Mouse (Mus musculus) urinary bladder, adult 2 months (tissue): Measurements from ENCODE around the gene Slc27a2. TPM values are rescaled to one million over a fixed set of nuclear protein-coding genes. Genes with fewer than 3 reads are reported as not detected.
"Not testable (repeated sequence)": the region's sequence is repeated elsewhere in the genome, so short reads cannot be mapped to it uniquely, and the experiment has no call there.

ENCODE experiments used
- DNase-seq: peaks from one replicate; pipeline ENCODE4 v3.0.0; 2022; ENCODE audit warnings: low spot score
- polyA plus RNA-seq: library from polyadenylated mRNA; depleted of rRNA; stranded (reverse); fragments of >200 nt; gene quantifications from 2 replicates; pipeline ENCODE4 v1.2.3, GENCODE M21; 2012; rRNA removed

Gene Slc27a2
- polyA plus RNA-seq: 0.04 and 0.06 TPM in 2 replicates

DNA sequence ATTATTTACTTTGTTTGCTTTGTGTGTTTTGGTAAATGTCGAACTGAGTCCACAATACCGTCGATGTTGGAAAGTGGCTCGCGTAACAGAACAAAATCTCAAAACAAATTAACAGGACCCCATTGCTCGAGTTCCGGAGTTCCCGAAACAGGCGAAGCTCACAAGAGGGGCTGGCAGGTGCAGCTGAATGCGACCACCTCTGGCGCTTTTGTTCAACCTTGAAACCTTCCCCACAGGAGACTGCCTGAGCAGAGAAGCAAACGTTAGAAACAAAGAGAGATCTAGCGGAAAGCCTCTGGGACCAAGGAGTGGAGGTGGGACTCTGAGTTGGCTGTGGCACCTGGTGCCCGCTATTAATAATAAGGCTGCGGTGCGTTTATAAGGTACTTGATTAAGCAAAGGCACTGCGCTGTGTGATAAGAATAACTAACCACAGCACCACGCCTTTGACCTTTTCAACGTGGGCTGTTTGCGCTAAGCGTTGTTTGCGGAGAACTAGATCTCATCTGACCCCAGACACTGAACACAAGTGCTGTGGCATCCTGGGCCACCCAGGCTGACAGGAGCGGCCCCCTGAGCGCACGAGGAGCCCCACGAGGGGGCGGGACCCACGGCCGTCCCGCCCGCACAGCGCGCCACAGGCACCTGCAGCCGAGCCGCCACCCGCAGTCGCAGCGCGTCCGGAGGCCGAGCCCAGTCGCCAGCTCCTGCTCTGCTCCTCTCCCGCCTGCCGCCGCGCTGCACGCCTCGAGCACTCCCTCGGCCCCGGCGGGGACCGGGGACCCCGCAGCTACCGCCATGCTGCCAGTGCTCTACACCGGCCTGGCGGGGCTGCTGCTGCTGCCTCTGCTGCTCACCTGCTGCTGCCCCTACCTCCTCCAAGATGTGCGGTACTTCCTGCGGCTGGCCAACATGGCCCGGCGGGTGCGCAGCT lies at the start of gene Slc27a2:
Gene Slc27a2 (plus strand): TSS at position 51 of the 934 bp plus-strand sequence.
- peak; percentile 29 for DNase-seq

DNA sequence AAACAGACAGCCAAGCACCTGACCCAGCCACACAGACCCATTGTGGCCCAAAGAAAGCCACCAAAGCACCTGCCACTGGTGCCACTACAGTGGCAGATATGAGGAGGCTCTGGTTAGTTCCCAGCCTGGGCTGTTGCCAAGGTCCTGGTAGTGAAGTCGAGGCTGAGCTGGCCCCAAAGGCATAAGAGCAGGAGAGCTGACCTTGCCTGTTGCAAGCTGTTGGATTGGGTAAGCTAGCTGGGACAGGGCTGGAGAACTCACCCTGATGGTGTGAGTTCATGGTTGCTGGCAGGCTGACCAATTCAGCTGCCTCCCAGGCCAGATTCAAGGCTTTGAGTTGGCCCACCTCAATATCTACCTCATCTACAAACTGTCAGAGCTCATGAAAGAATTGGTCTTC lies 47.1 kb upstream of the Slc27a2 start:
- DNase-seq: no peak

DNA sequence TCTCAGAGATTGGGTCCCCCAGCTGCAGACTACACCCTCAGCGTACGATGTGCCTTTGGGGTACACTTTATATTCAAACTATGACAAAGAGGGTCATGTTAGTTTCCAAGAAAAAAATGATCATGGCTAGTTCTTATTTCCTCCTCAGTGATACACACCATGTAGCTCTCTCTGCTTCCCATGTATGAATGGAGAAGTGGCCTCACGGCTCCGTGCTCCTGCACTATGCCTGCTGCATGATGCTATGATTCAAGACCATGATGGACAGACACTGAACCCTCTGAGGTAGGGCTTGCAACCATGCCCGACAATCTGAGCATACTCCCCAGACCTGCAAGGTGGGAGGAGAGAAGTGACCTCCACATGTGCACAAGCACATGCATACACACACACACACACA lies 44.7 kb upstream of the Slc27a2 start:
- no peak for DNase-seq

DNA sequence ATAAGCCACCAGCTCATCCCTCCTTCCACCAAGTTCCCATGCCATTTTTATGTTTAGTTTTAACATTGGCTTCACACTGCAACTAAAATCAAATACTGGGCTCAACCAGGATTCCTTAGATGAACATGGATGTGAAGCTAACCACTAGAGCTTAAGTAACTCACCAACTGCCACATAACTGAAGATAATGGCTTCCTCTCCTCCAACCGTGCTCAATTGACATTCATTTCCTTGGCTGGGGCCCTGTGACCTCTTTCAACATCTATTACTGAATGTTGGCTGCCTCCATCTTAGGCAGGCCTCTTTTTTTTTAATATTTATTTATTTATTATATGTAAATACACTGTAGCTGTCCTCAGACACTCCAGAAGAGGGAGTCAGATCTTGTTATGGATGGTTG lies 44.0 kb upstream of the Slc27a2 start:
- DNase-seq: no peak

DNA sequence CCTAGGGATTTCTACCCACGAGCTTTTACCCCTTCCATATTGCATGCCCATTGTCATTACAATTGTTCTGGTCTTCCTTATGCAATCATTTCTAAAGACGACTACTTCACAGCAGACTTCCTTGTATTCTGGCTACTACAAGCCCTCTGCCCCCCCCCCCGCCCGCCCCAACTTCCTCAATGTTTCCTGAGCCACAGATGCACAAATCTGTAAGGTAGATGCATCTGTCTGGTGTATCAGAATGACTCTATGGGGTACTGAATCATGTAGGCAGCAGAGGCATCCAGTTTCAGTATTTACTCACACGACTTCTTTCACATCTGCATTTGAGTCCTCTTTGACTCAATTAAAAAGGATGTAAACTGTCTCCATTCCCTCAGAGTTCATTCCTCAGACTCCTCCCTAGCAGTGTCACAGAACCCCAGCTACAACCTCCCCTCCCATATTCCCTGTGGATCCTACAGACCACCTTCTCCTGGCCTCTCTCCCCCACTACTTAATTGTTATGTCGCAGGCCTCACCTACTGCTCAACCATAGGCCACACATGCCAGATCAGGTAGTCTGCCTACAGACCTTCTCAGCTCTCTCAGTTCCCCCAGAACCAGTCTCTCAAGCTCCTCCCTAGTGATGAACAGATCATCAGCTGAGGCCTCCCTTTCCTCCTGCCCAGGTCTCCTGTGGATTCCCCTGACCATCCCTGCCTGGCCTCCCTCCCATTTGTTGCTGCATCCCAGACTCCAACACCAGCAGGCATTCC lies 37.0 kb upstream of the Slc27a2 start:
- no peak for DNase-seq

DNA sequence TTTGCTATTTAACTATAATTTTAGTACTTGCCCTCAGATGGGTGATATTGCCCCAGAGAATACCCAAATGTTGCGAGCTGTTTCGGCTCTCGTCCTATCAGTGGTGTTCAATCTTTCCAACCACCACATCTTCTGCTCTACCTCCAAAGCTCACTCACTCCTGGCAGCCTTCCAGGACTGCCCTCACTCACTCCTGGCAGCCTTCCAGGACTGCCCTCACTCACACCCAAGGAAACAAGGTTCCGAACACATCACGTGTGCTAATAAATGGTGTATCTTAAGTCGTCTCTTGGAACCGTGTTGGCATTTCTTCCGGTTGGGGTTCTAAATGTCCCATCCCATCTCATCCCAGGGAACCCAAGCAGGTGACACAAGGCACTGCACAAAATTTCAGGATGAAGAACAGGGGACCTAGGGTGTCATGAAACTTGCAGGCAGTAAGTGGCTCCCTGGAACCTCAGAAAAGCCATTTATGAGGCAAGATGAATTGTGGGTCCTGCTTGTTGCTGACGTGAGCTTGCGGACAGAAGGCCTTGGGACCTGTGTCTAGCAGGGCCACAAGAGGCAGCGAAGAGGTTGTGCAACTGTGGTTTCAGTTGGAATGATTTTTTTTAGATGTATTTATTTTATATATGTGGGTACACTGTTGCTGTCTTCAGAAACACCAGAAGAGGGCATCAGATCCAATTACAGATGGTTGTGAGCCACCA lies 32.2 kb upstream of the Slc27a2 start:
- DNase-seq: no peak

DNA sequence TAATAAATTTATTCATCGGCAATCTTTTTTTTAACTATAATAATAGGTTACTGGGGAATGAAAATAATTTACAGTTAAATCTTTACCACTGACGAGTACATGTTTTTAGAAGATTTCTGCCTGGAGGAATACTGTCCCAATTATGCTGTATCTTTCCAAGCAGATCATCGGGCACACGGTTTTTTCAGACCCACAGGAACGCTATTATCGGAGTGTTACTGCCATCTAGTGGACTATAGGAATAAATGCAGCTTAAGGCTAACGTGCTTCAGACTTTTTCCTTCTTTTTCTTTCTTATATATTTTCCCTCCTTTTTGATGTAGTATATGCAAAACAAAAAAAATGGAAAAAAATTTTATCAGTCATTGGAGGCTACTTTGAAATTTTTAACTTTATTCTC lies 31.4 kb upstream of the Slc27a2 start:
- no peak for DNase-seq

DNA sequence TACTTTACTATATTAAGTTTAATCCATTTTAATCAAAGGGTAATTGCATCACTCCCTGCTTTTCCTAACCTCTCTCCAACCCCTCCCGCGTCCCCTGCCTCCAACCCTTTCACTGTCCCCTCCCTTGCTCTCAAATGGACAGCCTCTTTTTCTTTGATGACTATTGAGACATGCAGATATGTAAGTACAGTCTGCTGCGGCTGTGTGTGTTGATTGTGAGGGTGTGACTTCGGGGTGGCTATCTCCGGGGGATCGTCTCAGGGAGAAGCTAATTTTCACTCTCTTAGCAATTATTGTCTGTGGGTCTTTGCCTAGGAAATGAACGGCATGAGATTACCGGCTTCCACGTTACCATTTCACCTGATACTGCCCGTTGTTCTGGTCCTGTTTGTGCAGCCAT lies 30.7 kb upstream of the Slc27a2 start:
- DNase-seq: no peak

DNA sequence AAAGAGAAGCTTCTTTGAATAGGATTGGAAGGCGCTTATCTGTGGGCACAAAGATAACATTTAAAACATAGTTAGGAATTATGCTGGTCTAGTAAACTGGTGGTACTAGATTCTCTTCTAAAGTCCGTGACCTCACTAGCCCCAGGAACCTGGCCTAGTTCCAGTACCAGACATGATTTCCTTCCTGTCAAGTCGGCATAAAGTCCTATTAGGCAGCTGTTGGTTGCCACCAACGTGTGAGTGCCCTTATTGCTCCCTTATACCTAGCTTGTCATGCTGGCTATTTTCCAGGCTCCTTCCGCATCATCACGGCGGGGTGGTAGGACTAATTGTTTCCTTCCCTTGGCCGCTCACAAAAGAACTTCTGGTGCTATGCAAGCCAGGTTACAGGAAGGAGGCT lies 30.2 kb upstream of the Slc27a2 start:
- no peak for DNase-seq

DNA sequence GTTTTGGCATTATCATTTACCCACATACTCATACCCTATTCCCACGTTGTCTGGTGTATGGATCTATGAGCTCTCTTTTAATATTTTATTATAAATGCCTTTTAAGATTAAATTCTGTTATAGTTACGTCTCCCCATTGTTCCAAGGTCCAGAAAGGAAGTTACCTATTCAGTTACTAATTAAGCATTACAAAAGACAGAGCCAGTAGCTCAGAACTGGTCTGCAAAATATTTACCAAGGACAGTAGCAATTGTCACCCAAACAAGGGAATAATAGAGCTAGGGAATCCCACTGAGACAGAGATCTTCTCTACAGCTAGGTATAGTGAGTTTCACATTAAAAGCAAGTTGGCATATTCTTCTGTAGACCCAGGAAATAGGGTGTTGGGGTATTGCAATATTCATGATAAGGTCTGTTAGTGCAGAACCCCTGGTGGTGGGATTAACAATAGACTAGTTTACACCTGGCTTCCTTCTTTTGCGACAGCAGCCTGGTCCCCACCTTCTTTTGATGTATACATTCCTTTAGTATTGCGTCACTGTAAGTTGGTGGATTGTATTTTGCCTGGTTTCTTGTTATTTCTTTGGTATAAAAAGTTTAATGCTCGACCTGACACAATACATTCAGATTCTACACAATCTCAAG lies 29.0 kb upstream of the Slc27a2 start:
- DNase-seq: not testable (repeated sequence)

DNA sequence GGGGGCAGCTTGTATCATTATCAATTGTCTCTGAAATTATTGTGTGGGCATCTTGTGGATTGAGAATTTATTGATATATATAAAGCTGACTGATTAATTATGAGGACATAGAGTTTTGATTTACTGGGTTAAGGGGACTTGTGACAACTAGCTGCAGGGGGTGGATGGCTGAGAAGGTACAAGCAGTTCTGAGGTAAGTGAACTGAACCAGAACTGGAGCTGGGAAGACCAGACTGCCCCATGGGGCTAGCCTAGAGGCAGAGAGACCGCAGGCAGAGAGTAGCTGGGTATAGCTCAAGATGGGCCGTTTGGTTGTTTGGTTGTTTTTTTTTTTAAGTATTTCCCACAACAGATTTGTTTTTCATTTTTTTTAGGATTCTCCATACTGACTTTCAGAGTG lies 27.9 kb upstream of the Slc27a2 start:
- no peak for DNase-seq

DNA sequence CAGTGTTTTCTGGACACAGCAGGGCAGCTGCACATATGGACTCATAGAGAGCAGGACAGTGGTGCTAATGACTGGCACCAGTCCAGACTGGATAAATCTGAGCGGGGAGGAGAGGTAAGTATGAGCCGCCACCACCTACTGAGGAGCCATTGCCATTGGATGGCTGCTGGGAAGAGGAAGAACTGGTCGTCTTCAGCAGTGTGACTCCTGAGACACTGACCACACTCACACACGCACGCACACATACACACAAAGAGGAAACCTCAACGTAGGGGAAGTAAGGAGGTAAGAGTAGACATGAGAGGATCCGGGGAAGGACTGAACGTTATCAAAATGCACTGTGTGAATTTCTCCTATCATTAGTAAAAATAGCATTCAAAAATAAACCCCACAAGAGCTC lies 24.7 kb upstream of the Slc27a2 start:
- no peak for DNase-seq

DNA sequence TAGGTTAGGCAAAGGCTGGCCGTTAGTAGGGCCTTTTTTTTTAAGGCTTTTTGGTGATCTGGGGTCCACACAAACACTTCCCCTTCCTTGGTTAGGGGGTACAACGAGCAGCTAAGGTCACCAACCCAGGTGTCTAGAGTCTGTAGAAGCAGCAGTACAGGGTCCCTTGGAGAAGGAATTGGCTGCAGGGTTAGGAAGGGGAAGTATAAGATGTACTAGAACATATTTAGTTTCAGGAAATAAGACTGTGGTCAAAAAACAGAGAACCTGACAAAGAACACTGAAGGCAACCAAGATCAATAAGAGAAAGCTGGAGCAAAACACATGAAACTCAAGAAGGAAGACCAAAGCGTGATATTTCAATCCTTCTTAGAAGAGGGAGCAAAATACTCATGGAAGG lies 21.6 kb upstream of the Slc27a2 start:
- DNase-seq: no peak

DNA sequence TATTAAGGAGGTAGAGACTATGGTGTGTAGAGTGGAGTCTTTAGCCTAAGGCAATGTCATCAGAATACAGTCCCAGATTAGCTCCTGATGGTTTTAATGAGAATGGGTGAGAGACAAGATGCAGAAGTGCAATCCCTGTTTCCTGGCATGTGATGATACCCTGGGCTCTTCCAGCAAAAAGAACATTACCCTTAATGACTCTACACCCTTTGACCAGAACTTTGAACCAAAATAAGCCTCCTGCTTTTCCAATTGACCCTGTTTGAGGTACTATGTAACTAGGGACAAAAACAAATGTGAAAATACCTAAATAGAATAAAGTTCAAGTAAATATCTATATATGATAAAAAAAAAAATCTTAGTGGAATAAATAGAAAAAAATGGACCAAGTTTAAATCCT lies 14.6 kb upstream of the Slc27a2 start:
- DNase-seq: no peak

DNA sequence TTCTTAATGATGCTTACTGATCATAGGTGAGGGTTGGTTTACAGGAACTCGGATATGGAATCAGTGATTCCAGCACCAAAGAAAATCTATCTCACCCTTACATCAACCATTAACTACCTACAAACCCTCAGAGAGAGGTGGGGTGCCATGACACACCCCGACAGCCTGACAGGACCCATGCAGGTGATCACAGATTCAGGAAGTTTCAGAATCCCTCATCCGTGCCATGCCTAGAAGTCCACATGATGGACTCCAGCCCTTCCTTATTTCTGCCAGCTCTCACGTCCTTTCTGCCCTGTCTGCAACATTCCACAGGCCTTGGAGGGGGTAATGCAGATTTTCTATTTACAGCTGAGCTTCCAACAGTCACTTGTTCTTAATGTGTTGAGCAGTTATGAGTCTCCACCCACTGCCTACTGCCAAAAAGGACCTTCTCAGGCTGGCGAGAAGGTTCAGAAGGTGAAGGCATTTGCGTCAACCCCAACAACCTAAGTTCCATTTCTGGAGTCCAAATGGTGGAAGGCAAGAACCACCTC lies 11.7 kb upstream of the Slc27a2 start:
- no peak for DNase-seq

DNA sequence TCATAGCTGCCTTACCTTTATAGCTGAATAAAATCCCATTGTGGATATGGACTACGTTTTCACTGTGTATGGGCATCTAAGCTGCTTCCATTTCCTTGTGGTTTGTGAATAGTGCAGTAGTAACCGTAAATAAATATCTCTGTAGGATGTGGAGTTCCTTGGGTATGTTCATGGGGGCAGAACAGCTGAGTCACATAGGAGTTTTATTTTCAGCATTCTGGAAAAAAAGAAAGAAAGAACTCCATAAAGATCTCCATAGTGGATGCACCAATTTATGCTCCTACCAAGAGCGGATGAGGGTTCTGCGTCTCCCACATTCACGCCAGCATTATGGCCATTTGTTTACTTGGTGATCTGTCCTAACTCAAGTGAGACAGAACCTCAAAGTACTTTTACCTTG lies 10.0 kb upstream of the Slc27a2 start:
- no peak for DNase-seq

DNA sequence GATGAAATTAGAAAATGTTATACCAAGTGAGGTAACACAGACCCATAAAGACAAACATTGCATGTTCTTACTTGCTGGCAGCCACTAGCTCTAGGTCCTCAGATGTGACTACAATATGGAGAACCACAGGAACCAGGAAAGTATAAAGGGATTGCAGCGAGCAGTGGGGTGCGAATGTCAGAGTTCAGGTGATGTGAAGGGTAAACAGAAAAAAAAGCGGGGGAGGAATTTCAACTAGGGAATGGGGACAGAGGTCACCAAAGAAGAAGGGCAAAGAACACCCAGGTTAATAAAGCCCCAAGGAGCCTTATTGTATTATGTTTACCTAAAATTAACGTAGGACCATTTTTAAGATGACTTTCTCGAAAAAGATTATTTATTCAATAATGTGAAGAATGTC lies 6.9 kb upstream of the Slc27a2 start:
- no peak for DNase-seq

DNA sequence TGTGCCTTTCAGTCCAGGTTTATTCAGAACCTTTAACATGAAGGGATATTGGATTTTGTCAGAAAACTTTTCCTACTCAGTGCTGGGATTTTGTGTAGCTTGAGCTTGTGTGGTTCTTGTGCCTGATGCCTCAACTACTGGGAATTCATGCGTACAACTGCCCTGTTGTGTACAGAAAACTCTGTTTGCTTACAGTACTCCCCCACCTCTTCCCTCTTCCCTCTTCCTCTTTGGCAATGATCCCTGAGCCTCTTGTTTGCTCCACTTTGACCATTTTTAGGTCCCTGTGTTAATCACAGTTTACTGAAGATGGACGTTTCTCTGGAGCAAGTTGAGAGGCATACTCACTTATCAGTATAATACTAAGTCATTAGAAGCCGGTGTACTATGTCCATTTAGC lies 5.8 kb upstream of the Slc27a2 start:
- DNase-seq: no peak

DNA sequence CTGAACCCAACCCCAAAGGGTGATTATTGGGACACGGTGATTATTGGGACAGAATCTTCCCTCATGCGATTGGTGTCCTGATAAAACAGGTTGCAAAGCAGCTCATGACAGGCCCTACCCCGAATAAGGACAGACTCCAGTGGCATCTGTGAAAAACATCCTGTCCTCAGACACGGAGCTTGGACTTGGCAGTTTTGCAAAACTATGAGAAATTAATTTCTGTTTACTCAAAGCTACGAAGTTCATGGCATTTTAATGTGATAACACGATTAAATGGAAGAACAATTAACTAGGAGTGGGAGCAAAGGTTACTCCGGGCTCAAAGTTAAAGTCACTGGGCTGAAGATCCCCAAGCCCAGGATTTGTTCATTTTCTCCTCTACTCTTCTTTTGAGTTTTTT lies 2.5 kb upstream of the Slc27a2 start:
- no peak for DNase-seq

DNA sequence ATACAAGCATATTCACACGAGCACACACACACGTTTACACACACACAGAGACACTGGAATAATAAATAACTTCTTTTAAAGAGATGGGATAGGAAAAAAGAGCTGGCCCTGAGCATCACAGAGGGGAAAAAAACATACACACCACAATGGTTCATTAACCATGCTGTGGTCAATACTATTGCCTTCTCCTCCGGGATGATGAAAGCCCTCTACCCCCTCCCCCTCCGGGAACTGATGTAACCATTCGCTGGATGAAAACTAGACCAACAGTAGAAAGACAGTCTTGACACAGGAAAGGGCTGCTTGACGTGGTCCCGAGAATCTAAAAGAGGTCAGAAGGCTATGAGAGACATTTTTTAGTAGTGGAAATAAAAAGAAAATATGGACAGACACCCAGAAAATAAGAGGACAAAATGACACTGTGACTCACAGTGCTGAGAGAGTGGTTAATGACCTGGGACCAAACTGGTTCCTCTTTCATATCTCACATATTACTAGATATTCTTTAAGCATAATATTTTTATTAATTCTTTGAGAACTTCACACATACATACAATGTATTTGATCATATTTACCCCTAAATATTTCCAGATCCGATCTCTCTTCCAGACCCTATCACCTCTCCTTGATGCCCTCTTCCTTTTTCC lies 840 bp upstream of the Slc27a2 start:
- DNase-seq: no peak

DNA sequence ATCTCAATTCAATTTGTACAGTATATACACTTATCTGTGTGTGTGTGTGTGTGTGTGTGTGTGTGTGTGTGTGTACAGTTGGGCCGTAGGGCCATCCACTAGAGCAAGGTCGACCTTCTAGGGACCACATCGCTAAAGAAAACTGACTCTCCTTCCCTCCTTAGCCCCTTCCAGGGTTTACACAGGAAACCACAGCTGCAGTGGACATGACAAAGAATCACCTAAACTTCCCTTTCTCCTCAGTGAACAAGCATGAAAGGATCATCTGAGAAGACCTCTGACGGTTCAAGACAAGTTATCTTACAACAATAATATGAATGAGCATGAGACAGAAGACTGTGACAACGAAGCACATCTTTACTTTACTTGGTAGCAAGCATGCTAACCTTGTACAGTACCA lies 311 bp upstream of the Slc27a2 start:
- no peak for DNase-seq
